Mouse (Mus musculus): ENCODE results near the gene Hjurp.
A peak's percentile ranks its signal among the peaks of the same experiment; 100 is the strongest.

The Hjurp gene

GRCm38 (mm10) chr1:88260114-88260513 is 17.3 kb downstream of the Hjurp start:
- peak; percentile 47 for DNase-seq

- no peak for DNase-seq
These were observed 17.8 kb downstream of the Hjurp start for GRCm38 (mm10) chr1:88259643-88260024.

- DNase-seq = peak; percentile 38
These were observed 18.4 kb downstream of the Hjurp start for GRCm38 (mm10) chr1:88258881-88259642.

GRCm38 (mm10) chr1:88258361-88258760 is 19.1 kb downstream of the Hjurp start:
- no peak for DNase-seq

GRCm38 (mm10) chr1:88257681-88258080 is 19.8 kb downstream of the Hjurp start:
- DNase-seq = peak; percentile 34

- peak; percentile 35 for DNase-seq
These were observed 20.4 kb downstream of the Hjurp start for GRCm38 (mm10) chr1:88256886-88257663.

- DNase-seq = peak; percentile 54
These were observed 21.3 kb downstream of the Hjurp start for GRCm38 (mm10) chr1:88255989-88256754.

GRCm38 (mm10) chr1:88255466-88255857 is 22.0 kb downstream of the Hjurp start:
- DNase-seq = peak; percentile 22

GRCm38 (mm10) chr1:88254793-88255465 is 22.5 kb downstream of the Hjurp start:
- peak; percentile 36 for DNase-seq

- DNase-seq = no peak
These were observed 23.9 kb downstream of the Hjurp start for GRCm38 (mm10) chr1:88253540-88253939.

GRCm38 (mm10) chr1:88253106-88253505 is 24.3 kb downstream of the Hjurp start:
- DNase-seq = no peak

GRCm38 (mm10) chr1:88250023-88250422 is 27.4 kb downstream of the Hjurp start:
- no peak for DNase-seq

GRCm38 (mm10) chr1:88249596-88249995 is 27.8 kb downstream of the Hjurp start:
- DNase-seq = no peak

GRCm38 (mm10) chr1:88248658-88249057 is 28.8 kb downstream of the Hjurp start:
- DNase-seq = no peak

GRCm38 (mm10) chr1:88247660-88248059 is 29.8 kb downstream of the Hjurp start:
- DNase-seq = no peak

GRCm38 (mm10) chr1:88246386-88246785 is 31.0 kb downstream of the Hjurp start:
- DNase-seq = no peak

- DNase-seq = no peak
These were observed 31.6 kb downstream of the Hjurp start for GRCm38 (mm10) chr1:88245881-88246280.

GRCm38 (mm10) chr1:88243861-88244260 is 33.6 kb downstream of the Hjurp start:
- no peak for DNase-seq

GRCm38 (mm10) chr1:88240579-88240978 is 36.9 kb downstream of the Hjurp start:
- no peak for DNase-seq

GRCm38 (mm10) chr1:88240072-88240471 is 37.4 kb downstream of the Hjurp start:
- DNase-seq = no peak

- no peak for DNase-seq
These were observed 38.7 kb downstream of the Hjurp start for GRCm38 (mm10) chr1:88238771-88239170.

GRCm38 (mm10) chr1:88237311-88237710 is 40.1 kb downstream of the Hjurp start:
- DNase-seq = no peak

GRCm38 (mm10) chr1:88235894-88236415 is 41.5 kb downstream of the Hjurp start:
- DNase-seq = no peak
